20 mouse cellular contexts compared by ENCODE assay signal in the genomic region with DNA sequence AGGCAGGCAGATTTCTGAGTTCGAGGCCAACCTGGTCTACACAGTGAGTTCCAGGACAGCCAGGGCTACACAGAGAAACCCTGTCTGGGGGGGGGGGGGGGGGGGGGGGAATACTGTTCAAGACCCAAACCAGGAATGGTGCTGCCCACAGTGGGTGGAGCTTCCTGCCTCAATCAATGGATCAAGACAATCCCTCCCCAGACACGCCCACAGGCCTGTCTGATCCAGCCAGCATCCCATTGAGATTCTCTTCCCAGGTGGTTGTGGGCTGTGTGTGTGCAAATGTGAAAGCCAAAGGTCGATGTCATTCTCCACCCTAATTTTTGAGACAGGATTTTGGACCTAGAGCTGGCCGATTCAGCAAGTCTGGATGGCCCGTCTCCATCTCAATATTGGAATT.
DNase-seq lines count a peak whose midpoint lies in the region; ATAC-seq and TF ChIP-seq lines count a peak whose summit lies in the region.
"Had no signal": no experiment of that assay in that cellular context is flagged by ENCODE, and none has a peak within 500 bp of the region (broad histone marks: within the 10 kb centered on the region; RNA-seq: fewer than 3 reads in every experiment).

No protein-coding gene starts in this region.

- H3K9ac ChIP-seq in ES-E14 (ENCODE audit: insufficient read depth, low read depth, low read length, poor library complexity, severe bottlenecking), result no peak overlapping the region
- H3K9ac ChIP-seq in hindbrain, embryonic 12.5 days, result no peak overlapping the region
- H3K9ac ChIP-seq: embryonic facial prominence, embryonic 12.5 days; forebrain, embryonic 13.5 days; forebrain, embryonic 15.5 days; forebrain, postnatal 0 days had no signal

- H3K4me2 ChIP-seq in hindbrain, embryonic 12.5 days (replicated peaks), result no peak overlapping the region
- H3K4me2 ChIP-seq: embryonic facial prominence, embryonic 12.5 days; forebrain, embryonic 13.5 days; forebrain, embryonic 15.5 days had no signal

- H3K27me3 ChIP-seq in hindbrain, embryonic 12.5 days, result no peaks in the 10 kb centered on the region
- H3K27me3 ChIP-seq: embryonic facial prominence, embryonic 12.5 days; forebrain, embryonic 13.5 days; forebrain, embryonic 15.5 days had no signal

- H3K9me3 ChIP-seq in ES-E14 (ENCODE audit: control insufficient read depth, insufficient read depth, low read depth, low read length), result no peaks in the 10 kb centered on the region
- H3K9me3 ChIP-seq in hindbrain, embryonic 12.5 days (replicated peaks), result no peaks in the 10 kb centered on the region
- H3K9me3 ChIP-seq: embryonic facial prominence, embryonic 12.5 days; forebrain, embryonic 13.5 days; forebrain, embryonic 15.5 days had no signal

- WGBS in hindbrain, embryonic 12.5 days, result 93% methylated on average over 5 of the region's 5 CpGs

- no peak overlapping the region for H3K27ac ChIP-seq in ES-E14 (ENCODE audit: insufficient read depth, low read depth, low read length, poor library complexity, severe bottlenecking)
- no peak overlapping the region for H3K27ac ChIP-seq in hindbrain, embryonic 12.5 days
- H3K27ac ChIP-seq: embryonic facial prominence, embryonic 10.5 days; embryonic facial prominence, embryonic 12.5 days; forebrain, embryonic 13.5 days; forebrain, embryonic 15.5 days had no signal

- ATAC-seq in hindbrain, embryonic 12.5 days (ENCODE audit: low FRiP score), result no peak
- ATAC-seq: activated CD4-positive, CD25-positive, alpha-beta regulatory T cell, adult 4 months; forebrain, embryonic 13.5 days; forebrain, embryonic 15.5 days; forebrain, postnatal 0 days; Patski had no signal

- H3K4me1 ChIP-seq in ES-E14 (ENCODE audit: control insufficient read depth in 2 of 2, insufficient read depth in 2 of 2, low read length in 2 of 2, poor library complexity in 1 of 2), result peaks cover 0 to 5% of the 10 kb centered on the region in 2 experiments; a peak in 1 of 4 replicates
- H3K4me1 ChIP-seq in hindbrain, embryonic 12.5 days, result no peaks in the 10 kb centered on the region; the same call in 1 of the 2 replicates
- H3K4me1 ChIP-seq: forebrain, embryonic 13.5 days; forebrain, embryonic 15.5 days had no signal

- no peak overlapping the region for H3K4me3 ChIP-seq in ES-E14 (ENCODE audit: insufficient read depth in 1 of 2, low read depth in 1 of 2, low read length in 2 of 2, poor library complexity in 1 of 2, severe bottlenecking in 1 of 2)
- H3K4me3 ChIP-seq in hindbrain, embryonic 12.5 days, result no peak overlapping the region
- H3K4me3 ChIP-seq: embryonic facial prominence, embryonic 10.5 days; embryonic facial prominence, embryonic 12.5 days; forebrain, embryonic 13.5 days; forebrain, embryonic 15.5 days had no signal

- peak; percentile 72 for DNase-seq in ES-CJ7 (ENCODE audit: low read depth, low spot score)
- DNase-seq in ES-E14 (ENCODE audit: low read depth, low spot score), result peak; percentile 51
- peak; percentile 75 for DNase-seq in ZHBTc4 (ENCODE audit: low read depth, low spot score)
- DNase-seq in layer of hippocampus, adult 8-10 months (ENCODE audit: low spot score in 2 of 2), result no peak
- DNase-seq: adrenal gland, adult 8-10 months; adrenal gland, postnatal 14 days; adrenal gland, postnatal 36 days; cerebellum, adult 11-12 months; cerebellum, adult 2 months; cerebellum, adult 9-10 months; cerebellum, postnatal 10 days; cerebellum, postnatal 25 days; forebrain, postnatal 0 days had no signal

- in situ Hi-C loops in ES-E14 (cut with MboI; ENCODE audit: low sequenced_read_pairs in 2 of 2, unreplicated experiment in 2 of 2), result no loop called here

- no peaks in the 10 kb centered on the region for H3K36me3 ChIP-seq in ES-E14 (ENCODE audit: control insufficient read depth, insufficient read depth, low read length, poor library complexity, severe bottlenecking)
- H3K36me3 ChIP-seq in hindbrain, embryonic 12.5 days, result no peaks in the 10 kb centered on the region
- H3K36me3 ChIP-seq: embryonic facial prominence, embryonic 10.5 days; embryonic facial prominence, embryonic 12.5 days; forebrain, embryonic 15.5 days had no signal

TF ChIP-seq in ES-E14, 5 proteins besides CTCF, POLR2A, EP300 and RAD21:
- TF ChIP-seq MAFK (IDR thresholded peaks at IDR 0.05; ENCODE audit: insufficient read depth, low read depth, low read length), result no peak

Comparison
In these comparisons a context has a peak if more than half of its experiments do, and no peak if none do; other contexts are left out.
1. DNase-seq: peak in ES-CJ7 (single experiment), ES-E14 (single experiment) and ZHBTc4 (single experiment); none in layer of hippocampus, adult 8-10 months (0 of 2).